Mouse (Mus musculus): ENCODE results near the gene Eef1a1. TPM values are rescaled to one million over a fixed set of nuclear protein-coding genes. Genes with fewer than 3 reads are reported as not detected.

The Eef1a1 gene
- polyA plus RNA-seq, 1 experiment from 2014 or later: 4,240 TPM

DNA sequence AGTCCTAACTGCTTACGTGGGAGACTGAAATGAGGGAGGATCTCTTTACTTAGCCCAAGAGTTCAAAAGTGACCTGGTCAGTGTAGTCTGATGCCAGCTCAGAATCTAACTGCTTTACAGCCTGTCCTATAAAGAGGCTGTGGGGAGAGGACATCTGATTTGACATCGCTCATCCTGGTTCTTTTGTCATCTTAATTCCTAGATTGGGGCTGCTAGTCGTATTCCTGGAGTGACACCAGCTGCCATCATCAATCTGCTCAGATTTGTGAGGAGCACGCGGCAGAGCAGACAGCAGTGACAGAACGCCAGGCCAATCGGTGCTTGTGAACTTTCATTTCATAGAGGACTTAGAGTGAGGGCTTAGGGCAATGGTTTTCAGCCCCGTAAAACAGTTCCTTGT, 15.4 kb downstream of the Eef1a1 start:
- 76% methylated on average over 8 of the region's 8 CpGs for WGBS
- Histone ChIP-seq H3K27me3 (replicated peaks) (no peaks in the 10 kb centered on the region), H3K9ac (no peak overlapping the region), H3K9me3 (no peaks in the 10 kb centered on the region), H3K4me2 (no peak overlapping the region), H3K36me3 (peaks cover 24% of the 10 kb centered on the region), H3K4me1 (no peaks in the 10 kb centered on the region), H3K4me3 (replicated peaks) (no peak overlapping the region), H3K27ac (no peak overlapping the region)
- ATAC-seq (ENCODE audit: insufficient read depth, low FRiP score, low read depth): no peak

DNA sequence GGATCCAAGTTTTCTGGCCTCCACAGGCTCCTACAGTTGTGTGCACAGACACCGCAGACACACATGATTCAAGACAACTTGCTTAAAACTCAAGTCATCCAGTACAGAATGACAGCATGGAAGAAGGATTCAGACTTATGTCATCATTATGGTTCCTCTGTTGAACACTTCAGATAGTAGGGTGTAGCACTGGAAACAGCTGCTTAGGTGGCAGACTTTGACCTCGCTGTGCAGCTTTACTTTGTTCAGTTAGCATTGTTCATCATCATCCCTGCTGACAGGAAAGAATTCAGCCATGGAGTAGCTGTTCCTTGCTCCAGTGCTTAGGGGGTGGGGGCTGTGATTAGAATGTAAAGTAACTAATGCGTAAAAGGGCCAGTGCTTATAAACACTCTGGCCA, 23.2 kb downstream of the Eef1a1 start:
- Histone ChIP-seq H3K9ac (no peak overlapping the region), H3K9me3 (no peaks in the 10 kb centered on the region), H3K4me2 (no peak overlapping the region), H3K4me3 (replicated peaks) (no peak overlapping the region), H3K27ac (no peak overlapping the region), H3K27me3 (replicated peaks) (no peaks in the 10 kb centered on the region), H3K36me3 (peaks cover 23% of the 10 kb centered on the region), H3K4me1 (no peaks in the 10 kb centered on the region)
- 83% methylated on average over 3 of the region's 3 CpGs for WGBS
- ATAC-seq (ENCODE audit: insufficient read depth, low FRiP score, low read depth): no peak

DNA sequence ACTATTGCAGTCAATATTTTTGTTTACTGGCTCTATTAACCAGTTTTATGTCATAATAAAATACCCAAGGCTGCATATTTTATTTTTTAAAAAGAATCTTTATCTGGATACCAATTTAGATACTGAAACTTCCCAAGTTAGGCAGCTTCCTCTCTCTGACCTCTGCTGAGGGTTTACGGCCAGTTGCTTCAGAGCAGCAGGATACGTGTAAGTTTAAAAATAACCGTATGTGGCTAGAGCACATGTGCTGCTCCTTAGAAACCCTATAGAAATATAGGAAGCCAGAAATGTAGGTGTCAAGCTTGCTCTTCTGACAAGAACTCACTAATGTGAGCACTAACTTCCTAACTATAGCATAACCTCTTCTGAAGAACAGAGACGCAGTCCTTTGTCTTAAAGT, 25.6 kb downstream of the Eef1a1 start:
- 88% methylated on average over 4 of the region's 4 CpGs for WGBS
- Histone ChIP-seq H3K36me3 (peaks cover 24% of the 10 kb centered on the region), H3K4me3 (replicated peaks) (no peak overlapping the region), H3K4me1 (no peaks in the 10 kb centered on the region), H3K27ac (no peak overlapping the region), H3K9ac (no peak overlapping the region), H3K9me3 (no peaks in the 10 kb centered on the region), H3K27me3 (replicated peaks) (no peaks in the 10 kb centered on the region), H3K4me2 (no peak overlapping the region)
- no peak for ATAC-seq (ENCODE audit: insufficient read depth, low FRiP score, low read depth)

DNA sequence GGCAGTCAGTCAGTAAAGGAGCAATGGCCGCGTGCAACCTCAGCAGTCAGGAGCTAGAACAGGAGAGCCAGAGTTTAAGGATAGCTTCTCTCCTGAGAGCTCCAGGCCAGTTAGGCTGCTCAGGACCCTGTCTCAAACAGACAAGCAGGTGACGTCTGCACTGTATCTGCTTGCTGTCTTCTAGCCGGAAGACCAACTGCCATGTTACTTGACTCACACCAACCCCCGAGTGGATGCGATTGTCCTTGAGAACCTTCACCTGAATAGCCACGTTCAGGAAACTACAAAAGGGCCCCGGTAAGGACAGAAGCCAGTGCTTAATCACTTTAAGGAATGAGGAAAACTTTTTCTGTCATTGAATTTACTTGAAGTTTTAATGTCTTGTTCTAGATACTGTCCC, 31.9 kb downstream of the Eef1a1 start:
- 90% methylated on average over 8 of the region's 8 CpGs for WGBS
- H3K27ac ChIP-seq: no peak overlapping the region
- no peak overlapping the region for H3K4me3 ChIP-seq (replicated peaks)
- H3K9ac ChIP-seq: no peak overlapping the region
- no peaks in the 10 kb centered on the region for H3K4me1 ChIP-seq
- no peaks in the 10 kb centered on the region for H3K9me3 ChIP-seq
- H3K27me3 ChIP-seq (replicated peaks): no peaks in the 10 kb centered on the region
- no peak for ATAC-seq (ENCODE audit: insufficient read depth, low FRiP score, low read depth)
- peaks cover 38% of the 10 kb centered on the region for H3K36me3 ChIP-seq
- no peak overlapping the region for H3K4me2 ChIP-seq

DNA sequence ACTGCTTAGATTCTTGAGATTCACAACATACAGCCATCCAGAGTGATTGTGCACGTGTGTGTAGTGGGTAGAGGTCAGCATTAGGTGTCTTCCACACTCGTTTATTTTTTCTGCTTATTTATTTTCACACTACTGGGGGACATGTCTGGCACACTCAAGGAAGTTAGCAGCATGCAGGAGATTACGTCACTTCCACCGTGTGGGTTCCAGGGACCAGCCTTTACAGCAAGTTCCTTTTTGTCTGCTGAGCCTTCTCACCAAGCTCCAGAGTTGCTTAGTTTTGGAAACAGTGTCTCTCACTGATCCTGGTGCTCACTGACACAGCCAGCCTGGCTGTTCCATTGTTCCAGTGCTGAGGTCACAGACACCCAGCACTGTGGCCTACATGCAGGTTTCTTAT, 37.6 kb downstream of the Eef1a1 start:
- H3K9ac ChIP-seq: no peak overlapping the region
- WGBS: 82% methylated on average over 4 of the region's 4 CpGs
- H3K4me3 ChIP-seq (replicated peaks): no peak overlapping the region
- no peak for ATAC-seq (ENCODE audit: insufficient read depth, low FRiP score, low read depth)
- H3K4me2 ChIP-seq: no peak overlapping the region
- H3K36me3 ChIP-seq: peaks cover 20% of the 10 kb centered on the region; the same call in 1 of the 2 replicates
- no peaks in the 10 kb centered on the region for H3K9me3 ChIP-seq
- H3K27ac ChIP-seq: no peak overlapping the region
- no peaks in the 10 kb centered on the region for H3K27me3 ChIP-seq (replicated peaks)
- peaks cover 11% of the 10 kb centered on the region for H3K4me1 ChIP-seq

DNA sequence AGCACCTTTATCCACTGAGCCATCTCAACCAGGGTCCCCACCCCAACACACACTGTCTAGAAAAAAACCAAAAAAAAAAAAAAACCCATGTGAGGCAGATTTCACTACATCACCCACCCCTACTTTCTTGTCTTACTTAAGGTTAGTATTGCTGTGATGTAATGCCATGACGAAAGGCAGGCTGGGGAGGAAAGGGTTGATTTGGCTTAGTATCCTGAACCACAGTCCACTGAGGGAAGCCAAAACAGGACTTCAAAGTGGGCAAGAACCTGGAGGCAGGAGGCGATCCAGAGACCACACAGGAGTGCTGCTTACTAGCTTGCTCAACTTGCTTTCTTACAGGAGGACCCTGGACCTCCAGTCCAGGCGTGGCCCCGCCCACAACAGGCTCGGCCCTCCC, 38.5 kb downstream of the Eef1a1 start:
- H3K4me3 ChIP-seq (replicated peaks): no peak overlapping the region
- H3K9ac ChIP-seq: no peak overlapping the region
- WGBS: 71% methylated on average over 5 of the region's 5 CpGs

DNA sequence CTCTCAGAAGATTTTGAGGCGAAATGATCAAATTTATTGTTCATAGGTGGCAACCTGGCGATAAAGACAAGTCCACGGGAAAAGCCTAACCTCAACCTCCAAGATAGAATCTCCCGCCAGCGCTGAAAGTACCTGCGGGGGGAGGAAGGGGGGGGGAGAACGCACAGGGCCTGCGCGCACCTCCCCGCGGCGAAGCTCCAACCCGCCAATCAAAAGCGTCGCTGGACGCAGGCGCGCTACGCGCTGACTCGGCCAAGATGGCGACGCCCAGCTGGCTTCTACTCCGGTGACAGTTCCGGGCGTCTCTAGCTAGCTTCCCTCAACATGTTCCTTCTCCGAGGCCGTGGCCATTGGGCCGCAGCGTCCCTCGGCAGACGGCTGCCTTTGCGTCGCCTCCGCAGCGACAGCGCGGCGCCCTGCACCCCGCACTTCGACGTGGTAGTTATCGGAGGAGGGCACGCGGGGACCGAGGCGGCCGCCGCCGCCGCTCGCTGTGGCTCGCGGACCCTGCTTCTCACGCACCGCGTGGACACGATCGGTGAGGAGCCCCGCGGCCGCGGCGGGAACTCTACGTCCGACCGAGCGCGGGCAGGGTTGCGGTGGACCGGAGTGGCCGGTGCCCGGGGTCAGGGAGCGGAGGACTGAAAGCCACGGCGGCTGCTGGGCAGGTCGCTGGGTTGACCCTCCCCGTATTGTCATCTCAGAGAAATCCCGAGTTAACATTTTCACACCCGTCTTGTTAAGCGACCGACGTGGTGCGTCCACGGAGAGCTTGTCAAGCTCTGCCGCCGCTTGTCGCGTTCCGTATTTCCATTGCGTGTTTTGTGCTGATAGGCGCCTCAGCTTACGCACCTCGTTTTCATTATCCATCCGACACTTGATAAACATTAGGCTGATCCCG, 40.7 kb downstream of the Eef1a1 start, which contains the start of the genes Mto1 and Gm17324:
Mto1 (plus strand) TSS at position 236 of the 901 bp plus-strand sequence.
Gm17324 (minus strand) TSS at position 814 of the 901 bp plus-strand sequence.
- under 1% methylated on average over 96 of the region's 96 CpGs for WGBS
- Histone ChIP-seq H3K9me3 (no peaks in the 10 kb centered on the region), H3K27ac (peak within 1 kb of the TSS; percentile 92), H3K4me1 (peaks cover 11% of the 10 kb centered on the region), H3K36me3 (peaks cover 6% of the 10 kb centered on the region; the same call in 1 of the 2 replicates), H3K4me2 (peak within 1 kb of the TSS; percentile 71), H3K9ac (peak within 1 kb of the TSS; percentile 88), H3K27me3 (replicated peaks) (peaks cover 6% of the 10 kb centered on the region; the same call in 1 of the 2 replicates), H3K4me3 (replicated peaks) (peak within 1 kb of the TSS; percentile 98)
- peak; percentile 93 for ATAC-seq (ENCODE audit: insufficient read depth, low FRiP score, low read depth)

More for the DNA sequence above, 38.5 kb downstream of the Eef1a1 start:
- no peaks in the 10 kb centered on the region for H3K9me3 ChIP-seq
- no peak for ATAC-seq (ENCODE audit: insufficient read depth, low FRiP score, low read depth)
- H3K27me3 ChIP-seq (replicated peaks): no peaks in the 10 kb centered on the region
- peaks cover 11% of the 10 kb centered on the region for H3K4me1 ChIP-seq
- no peak overlapping the region for H3K4me2 ChIP-seq
- H3K36me3 ChIP-seq: peaks cover 20% of the 10 kb centered on the region; the same call in 1 of the 2 replicates
- no peak overlapping the region for H3K27ac ChIP-seq

DNA sequence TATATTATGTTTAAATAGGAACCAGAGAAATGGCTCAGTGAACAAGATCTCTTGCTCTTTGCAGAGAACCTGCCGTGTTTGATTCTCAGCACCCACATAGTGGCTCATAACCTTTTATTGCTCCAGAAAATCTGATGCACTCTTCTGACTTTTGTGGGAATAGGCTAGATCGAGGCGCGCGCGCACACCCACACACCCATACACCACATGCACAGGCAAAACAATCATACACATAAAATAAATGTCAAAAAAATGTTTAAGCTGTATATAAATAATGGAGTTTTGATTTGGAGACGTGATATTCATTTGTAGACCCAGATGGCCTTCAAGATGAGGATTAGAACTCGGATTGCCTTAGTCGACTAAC, 41.4 kb downstream of the Eef1a1 start:
- H3K27ac ChIP-seq: no peak overlapping the region
- peak overlapping the region; percentile 88; the same call in 1 of the 2 replicates for H3K9ac ChIP-seq
- no peaks in the 10 kb centered on the region for H3K9me3 ChIP-seq
- H3K4me2 ChIP-seq: peak overlapping the region; percentile 71
- no peaks in the 10 kb centered on the region for H3K36me3 ChIP-seq
- WGBS: 30% methylated on average over 9 of the region's 9 CpGs
- peaks cover 6% of the 10 kb centered on the region; the same call in 1 of the 2 replicates for H3K27me3 ChIP-seq (replicated peaks)
- H3K4me3 ChIP-seq (replicated peaks): peak overlapping the region; percentile 98
- H3K4me1 ChIP-seq: peaks cover 16% of the 10 kb centered on the region
- no peak for ATAC-seq (ENCODE audit: insufficient read depth, low FRiP score, low read depth)

DNA sequence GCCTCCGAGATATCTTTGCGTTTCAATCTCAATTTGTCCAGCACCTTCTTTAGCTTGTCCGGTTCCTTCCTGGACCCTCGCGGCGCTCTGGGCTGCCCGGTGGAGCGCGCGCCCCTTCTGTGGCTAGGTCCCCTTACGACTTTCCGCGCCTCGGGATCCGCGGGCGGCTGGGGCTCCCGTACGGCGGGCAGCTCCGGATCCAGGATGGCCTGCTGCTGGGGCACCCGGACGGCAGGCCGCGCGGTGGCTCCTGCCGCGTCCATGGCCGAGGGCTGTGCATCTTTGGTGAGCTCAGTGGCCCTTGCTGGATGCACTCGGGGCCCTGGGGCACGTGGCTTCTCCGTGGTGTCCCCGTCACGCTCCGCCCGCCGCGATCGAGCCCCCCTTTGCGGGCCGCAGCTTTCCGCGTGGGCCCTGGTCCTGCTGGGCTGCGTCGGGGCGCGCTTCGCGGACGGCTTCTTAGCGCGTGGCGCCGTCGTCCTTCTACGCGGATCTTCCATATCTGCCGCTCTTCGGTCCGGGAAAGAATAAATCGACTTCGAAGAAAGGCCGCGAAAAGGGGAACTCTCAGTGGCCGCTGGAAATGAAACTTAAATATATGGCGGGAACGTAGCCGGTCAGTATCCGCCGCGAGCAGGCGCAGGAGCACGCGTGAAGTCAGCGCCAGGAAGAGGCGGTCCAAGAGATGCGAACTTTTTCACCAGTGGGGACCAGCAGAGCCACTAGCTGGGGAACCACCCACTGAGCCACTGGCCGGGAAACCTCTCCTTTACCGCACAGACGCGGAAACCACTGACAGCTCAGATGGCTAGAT, 46.2 kb downstream of the Eef1a1 start, which contains the start of gene Cgas:
Cgas (minus strand) TSS at position 659 of the 814 bp plus-strand sequence.
- Histone ChIP-seq H3K4me1 (peaks cover 14% of the 10 kb centered on the region; the same call in 1 of the 2 replicates), H3K27ac (no peak within 1 kb of the TSS), H3K36me3 (no peaks in the 10 kb centered on the region), H3K4me2 (peak within 1 kb of the TSS; percentile 97), H3K9ac (peak within 1 kb of the TSS; percentile 48), H3K9me3 (no peaks in the 10 kb centered on the region), H3K27me3 (replicated peaks) (peaks cover 20% of the 10 kb centered on the region; the same call in 1 of the 2 replicates), H3K4me3 (replicated peaks) (peak within 1 kb of the TSS; percentile 53)
- WGBS: under 1% methylated on average over 81 of the region's 81 CpGs
- ATAC-seq (ENCODE audit: insufficient read depth, low FRiP score, low read depth): peak; percentile 47; the same call in 1 of the 2 replicates

DNA sequence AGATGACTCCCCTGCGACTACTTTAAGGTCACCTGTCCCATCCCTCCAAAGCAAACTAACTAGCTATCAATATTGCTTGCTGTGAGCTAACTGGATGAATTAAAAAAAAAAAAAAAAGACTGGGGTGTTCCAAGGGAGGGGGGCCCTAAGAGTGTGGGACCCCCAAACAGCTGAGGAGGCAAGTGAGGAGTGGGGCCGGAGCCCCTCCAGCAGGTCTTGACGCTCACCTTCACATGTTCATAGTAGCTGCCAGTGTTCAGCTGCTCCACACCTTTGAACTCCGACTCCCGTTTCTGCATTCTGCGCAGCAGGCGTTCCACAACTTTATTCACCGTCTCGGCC, 46.7 kb downstream of the Eef1a1 start:
- Histone ChIP-seq H3K36me3 (no peaks in the 10 kb centered on the region), H3K27me3 (replicated peaks) (peaks cover 20% of the 10 kb centered on the region; the same call in 1 of the 2 replicates), H3K27ac (no peak overlapping the region), H3K4me3 (replicated peaks) (peak overlapping the region; percentile 53), H3K4me1 (peaks cover 11% of the 10 kb centered on the region; the same call in 1 of the 2 replicates), H3K9ac (peak overlapping the region; percentile 48; the same call in 1 of the 2 replicates), H3K9me3 (no peaks in the 10 kb centered on the region), H3K4me2 (peak overlapping the region; percentile 97)
- 0 out of 2 replicates have a peak, but pooled peaks have one; percentile 10 for ATAC-seq (ENCODE audit: insufficient read depth, low FRiP score, low read depth)
- WGBS: 6% methylated on average over 9 of the region's 9 CpGs

DNA sequence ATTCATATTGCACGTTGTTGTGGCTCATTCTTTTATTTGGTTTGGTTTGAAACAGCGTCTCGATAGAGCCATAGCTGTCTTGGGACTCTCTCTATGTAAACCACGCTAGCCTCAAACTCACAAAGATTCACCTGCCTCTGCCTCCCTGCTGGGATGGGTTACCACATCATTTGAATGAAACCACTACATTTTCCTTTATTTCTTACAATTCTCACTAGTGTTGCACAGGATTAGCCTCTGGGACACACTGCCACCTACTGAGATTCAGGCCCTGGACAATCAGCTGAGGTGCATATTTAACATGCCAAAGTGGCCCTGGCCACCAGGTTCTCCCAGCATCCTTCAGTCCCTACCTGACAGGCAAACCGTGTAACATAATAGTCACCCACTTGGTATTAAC, 49.5 kb downstream of the Eef1a1 start:
- Histone ChIP-seq H3K4me3 (replicated peaks) (no peak overlapping the region), H3K4me2 (no peak overlapping the region), H3K9me3 (no peaks in the 10 kb centered on the region), H3K36me3 (no peaks in the 10 kb centered on the region), H3K9ac (no peak overlapping the region), H3K27ac (no peak overlapping the region), H3K4me1 (peaks cover 11% of the 10 kb centered on the region; the same call in 1 of the 2 replicates), H3K27me3 (replicated peaks) (peaks cover 17% of the 10 kb centered on the region; the same call in 1 of the 2 replicates)
- WGBS: 70% methylated on average over 5 of the region's 5 CpGs
- no peak for ATAC-seq (ENCODE audit: insufficient read depth, low FRiP score, low read depth)
